Mouse (Mus musculus) layer of hippocampus, adult 18-20 months (tissue): Measurements from ENCODE around the gene Flcn. TPM values are rescaled to one million over a fixed set of nuclear protein-coding genes. Genes with fewer than 3 reads are reported as not detected.

Experiments
- DNase-seq, 2 experiments: peaks; one replicate each; pipeline ENCODE4 v3.0.0; 2022; ENCODE audit warnings: low spot score in 2 of 2
- total RNA-seq, 2 experiments: library from RNA; stranded (reverse); gene quantifications; 2 replicates each; pipeline ENCODE4 v1.2.3; 2021

Flcn gene
- total RNA-seq, 2 experiments from 2014 or later, result 51.5 to 51.8 TPM

GRCm38 (mm10) chr11:59805656-59806055 lies 4.2 kb downstream of the Flcn start:
- no peak for DNase-seq

DNA sequence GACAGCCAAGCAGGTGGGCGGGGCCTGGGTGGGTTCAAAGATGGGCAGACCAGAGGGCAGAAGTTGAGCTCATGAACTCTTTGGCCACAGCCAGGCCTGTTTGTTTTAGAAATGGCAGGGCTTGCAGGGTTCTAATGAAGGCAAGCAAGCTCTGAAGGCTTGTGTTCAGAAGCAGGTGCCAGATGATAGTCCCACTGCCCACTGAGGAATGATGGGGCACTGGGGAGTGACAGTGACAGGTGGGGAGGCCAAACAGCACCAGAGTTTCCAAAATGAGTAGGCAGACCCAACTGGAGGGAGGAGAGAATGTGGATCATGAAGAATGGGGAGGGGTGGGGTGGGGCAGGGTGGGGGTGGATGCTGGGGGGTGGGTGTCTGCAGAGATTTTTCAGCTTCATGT lies 4.6 kb downstream of the Flcn start:
- no peak for DNase-seq

GRCm38 (mm10) chr11:59804409-59805110 lies 5.3 kb downstream of the Flcn start:
- no peak for DNase-seq

GRCm38 (mm10) chr11:59803516-59803915 lies 6.3 kb downstream of the Flcn start:
- no peak for DNase-seq

DNA sequence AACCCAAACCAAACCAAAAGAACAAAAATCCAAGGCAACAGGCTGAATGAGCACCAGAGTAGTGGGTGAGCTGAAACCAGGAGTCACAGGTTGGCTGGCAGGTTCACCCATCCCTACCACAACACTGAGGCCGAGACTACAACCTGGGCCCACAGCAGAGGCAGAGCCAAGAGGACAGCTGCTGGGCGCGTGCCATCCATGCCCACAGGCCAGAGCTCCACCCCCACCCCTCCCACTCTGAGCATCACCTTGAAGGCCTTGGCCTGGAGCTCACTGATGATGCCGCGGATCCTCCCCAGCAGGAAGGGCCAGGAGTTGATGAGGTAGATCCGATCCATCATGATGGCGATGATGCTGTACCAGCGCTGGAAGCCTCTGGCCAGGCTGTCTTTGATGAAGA lies 7.9 kb downstream of the Flcn start:
- no peak for DNase-seq

- DNase-seq, result no peak
Observed at GRCm38 (mm10) chr11:59800412-59800811, 9.4 kb downstream of the Flcn start.

- DNase-seq, result no peak
Observed at GRCm38 (mm10) chr11:59793390-59793789, 16.4 kb downstream of the Flcn start.

DNA sequence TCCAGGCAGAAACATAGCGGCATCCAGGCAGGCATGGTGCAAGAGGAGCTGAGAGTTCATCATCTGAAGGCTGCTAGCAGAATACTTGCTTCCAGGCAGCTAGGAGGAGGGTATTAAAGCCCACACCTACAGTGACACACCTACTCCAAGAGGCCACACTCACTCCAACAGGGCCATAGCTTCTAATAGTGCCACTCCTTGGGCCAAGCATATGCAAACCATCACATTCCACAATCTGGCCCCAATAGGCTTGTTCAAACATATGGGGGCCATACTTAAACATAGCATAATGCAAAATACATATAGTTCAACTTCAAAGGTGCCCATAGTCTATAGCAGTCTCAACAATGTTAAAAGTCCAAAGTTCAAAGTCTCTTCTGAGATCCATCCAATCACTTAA lies 20.5 kb downstream of the Flcn start:
- no peak for DNase-seq

DNA sequence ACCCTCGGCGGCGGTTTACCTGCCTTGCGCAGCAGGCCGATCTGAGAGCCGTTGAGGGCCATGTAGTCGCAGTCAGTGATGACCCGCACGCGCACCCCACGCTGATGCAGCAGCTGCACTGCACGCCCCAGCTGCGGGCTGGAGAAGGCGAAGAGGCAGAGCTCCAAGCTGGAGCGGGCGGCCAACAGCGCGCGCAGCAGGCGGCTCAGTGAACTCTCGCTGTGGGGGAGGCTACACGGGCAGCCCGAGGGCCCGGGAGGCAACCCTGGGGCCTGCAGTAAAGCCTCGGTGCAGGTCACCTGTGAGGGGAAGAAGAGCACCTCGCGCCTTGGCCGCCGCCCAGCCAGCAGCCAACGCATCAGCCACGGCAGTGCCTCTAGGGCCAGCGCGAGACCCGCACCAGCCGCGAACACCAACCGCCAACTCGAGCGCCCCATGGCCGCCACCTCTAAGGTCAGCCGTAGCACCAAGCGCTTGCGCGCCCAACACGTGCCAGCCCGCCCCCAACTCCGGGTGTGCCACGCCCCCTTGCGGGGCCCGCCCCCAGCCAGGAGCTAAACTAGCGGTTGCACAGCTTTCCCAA lies 22.5 kb downstream of the Flcn start, which contains the start of gene Pld6:
Pld6 (minus strand) TSS at position 447 of the 583 bp plus-strand sequence.
- DNase-seq, result no peak

DNA sequence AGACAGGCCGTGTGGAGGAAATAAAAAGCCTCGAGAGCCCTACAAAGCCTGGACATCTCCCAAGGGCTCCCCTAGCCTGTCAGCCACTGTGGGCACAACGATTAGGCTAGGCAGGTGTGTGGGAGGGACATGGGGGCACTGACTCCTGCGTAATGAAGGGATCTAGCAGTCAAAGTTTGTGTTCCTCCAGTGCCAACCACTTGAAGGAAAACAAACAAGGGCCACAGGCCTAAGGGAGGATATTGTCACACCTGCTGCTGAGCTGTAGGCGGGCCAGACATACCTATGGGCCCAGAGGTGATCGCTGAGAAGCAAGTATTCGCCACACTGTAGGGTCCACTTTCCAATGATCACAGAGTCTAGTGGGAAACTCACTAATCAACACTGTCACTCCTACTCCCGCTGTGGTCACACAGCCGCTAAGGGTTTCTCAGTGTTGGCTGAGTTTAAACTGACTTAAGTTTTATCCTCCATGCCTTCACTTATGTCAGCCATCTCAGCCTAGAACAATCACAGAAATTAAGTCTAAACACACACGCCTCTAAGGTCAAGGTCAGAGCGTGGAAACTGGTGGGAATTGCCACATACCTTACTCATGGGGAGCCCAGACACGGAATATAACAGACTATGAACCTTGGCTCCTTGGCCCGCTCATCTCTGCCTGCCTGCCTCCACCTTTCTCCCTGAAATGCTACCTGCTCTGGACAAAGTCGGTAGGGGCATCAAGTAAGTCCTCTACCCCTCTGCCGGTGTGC lies 23.2 kb downstream of the Flcn start:
- DNase-seq, result no peak

DNA sequence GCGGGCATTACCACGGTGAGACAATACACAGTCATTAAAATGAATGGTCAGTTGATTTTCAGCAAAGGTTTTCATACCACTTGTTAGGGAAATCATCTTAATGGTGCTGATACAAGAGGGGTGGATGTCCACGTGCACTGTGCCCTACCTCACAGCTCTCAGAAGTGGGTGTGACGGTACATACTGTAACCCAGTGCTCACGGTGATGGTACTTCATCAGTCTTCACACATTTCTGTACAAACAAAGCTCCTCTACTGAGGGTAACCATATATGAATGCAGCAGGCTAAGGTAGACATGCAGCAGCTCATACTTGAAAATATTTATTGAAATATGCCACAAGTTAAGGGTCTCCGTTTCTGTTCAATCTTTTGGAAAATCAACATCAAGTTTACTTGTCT lies 26.2 kb downstream of the Flcn start:
- no peak for DNase-seq

DNA sequence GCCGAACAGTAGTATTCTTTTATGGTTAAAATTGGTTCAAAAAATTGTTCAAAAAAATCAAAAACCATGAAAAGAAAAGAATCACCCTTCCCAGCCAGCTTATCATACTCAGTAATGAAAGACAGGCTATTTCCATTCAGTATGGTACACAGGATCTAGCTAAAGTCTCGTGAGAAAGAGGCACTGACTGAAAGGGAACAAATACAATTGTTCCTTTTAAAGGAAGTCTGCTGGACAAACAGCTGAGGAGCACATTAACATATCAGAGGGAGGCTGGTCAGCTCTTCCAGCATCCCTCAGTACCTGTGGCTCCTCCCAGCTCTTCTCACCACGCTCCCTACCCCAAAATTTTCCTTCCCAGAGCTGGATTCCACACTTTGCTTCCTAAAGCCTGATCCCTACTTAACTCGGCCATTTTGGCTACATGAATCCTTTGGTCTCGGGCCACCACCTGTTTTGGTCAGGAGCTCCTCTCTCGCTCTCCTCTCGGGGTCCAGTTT lies 27.7 kb downstream of the Flcn start:
- DNase-seq, result no peak

GRCm38 (mm10) chr11:59780241-59780640 lies 29.6 kb downstream of the Flcn start:
- no peak for DNase-seq

DNA sequence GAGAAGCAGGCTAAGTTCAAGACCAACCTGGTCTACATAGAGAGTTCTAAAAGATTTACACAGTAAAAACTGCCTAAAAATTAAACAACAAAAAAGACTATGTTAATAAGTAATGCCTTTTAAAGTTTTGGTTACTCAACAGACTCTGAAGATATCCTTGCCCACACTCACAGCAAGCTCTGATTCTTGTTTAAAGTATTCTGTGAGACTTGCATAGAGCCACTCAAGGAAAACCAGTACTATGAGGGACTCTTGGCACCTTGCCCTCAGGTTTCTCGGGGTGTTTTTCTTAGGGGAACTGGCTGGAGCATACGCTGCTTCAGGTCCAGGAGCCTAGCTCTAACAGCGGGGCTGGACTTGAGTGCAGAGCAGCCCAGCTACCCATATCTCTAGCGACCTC lies 30.4 kb downstream of the Flcn start:
- DNase-seq, result no peak

- no peak for DNase-seq
Observed at GRCm38 (mm10) chr11:59778874-59779223, 31.0 kb downstream of the Flcn start.

GRCm38 (mm10) chr11:59778181-59778873 lies 31.5 kb downstream of the Flcn start:
- peak; percentile 47 to 73 for DNase-seq

DNA sequence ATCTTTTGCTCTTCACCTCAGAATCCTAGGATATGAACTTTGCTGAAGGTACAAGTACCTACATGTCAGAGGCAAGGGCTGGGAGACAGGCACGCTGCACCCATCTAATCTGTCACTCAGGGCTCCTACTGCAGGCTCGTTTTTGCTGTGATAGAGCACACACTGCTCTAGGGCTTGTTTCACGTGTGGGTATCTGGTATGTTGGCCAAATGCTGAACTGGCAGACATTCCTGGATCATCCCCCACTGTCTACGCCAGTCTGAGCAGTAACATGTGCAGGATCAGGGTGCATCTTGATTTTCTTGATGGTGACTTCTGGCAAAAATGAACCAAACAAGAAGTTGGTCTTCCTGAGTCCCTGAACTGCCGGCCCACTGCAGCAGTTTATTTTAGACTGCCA lies 32.6 kb downstream of the Flcn start:
- peak in 1 of 2 experiments; percentile 65 for DNase-seq

GRCm38 (mm10) chr11:59775435-59776148 lies 34.2 kb downstream of the Flcn start:
- no peak for DNase-seq

- no peak for DNase-seq
Observed at GRCm38 (mm10) chr11:59774522-59774921, 35.3 kb downstream of the Flcn start.

DNA sequence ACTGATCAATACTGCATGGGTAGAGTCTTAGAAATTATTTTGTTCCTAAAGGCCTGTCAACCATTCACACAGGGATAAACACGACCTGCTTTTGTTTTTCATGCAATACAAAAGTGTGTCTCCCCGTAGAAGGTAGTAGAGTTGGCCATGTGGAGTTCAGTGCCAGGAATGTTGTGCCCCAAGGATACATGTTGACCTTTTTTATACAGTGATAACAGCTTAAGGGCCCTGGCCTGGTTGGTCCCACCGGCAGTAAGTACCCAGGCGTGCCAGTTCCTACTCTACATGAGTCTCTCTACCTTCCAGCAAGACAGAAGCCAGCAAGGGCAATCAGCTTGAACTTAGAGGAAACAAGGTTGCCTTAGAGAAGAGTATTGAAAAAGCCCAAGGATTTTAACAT lies 36.9 kb downstream of the Flcn start:
- DNase-seq, result no peak

DNA sequence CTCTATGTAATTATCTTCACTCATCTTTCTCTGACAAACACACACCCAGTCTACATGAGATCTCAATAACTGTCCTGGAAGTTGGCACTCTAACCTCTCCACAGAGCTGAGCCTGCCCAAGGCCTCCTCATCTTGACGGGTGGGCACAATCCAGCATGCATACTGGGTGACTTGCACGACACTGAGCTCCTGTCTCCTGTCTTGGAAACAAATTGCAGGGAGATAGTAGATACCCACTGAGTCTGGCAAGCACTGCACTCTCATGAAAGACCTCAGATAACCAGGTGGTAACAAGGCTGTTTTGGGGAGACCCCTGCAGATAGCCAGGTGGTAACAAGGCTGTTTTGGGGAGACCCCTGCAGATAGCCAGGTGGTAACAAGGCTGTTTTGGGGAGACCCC lies 37.5 kb downstream of the Flcn start:
- no peak for DNase-seq
